Mouse (Mus musculus) brain, embryonic 14.5 days (tissue): ENCODE measurements around the gene Tmem81.

Experiments
- CTCF ChIP-seq: fragments of 200-500 bp; IDR thresholded peaks from 2 replicates; pipeline ENCODE4 v1.5.1; 2012; ENCODE audit warnings: inconsistent platforms, mild to moderate bottlenecking, moderate library complexity, borderline replicate concordance; ENCODE audit not compliant: insufficient read depth, insufficient read length; ENCODE audit errors: extremely low read depth
- POLR2A ChIP-seq: fragments of 200-500 bp; IDR thresholded peaks from 2 replicates; pipeline ENCODE4 v1.6.1; 2012; ENCODE audit warnings: mild to moderate bottlenecking, inconsistent platforms, borderline replicate concordance; ENCODE audit not compliant: poor library complexity, insufficient read depth, insufficient read length, severe bottlenecking; ENCODE audit errors: extremely low read depth

- TF ChIP-seq CTCF, result peak; percentile 15; the same call in 1 of the 2 replicates
- TF ChIP-seq POLR2A, result no peak
Measured at GRCm38 (mm10) chr1:132520764-132521163, 14.7 kb downstream of the Tmem81 start.
